Mouse (Mus musculus) right cerebral cortex, postnatal 14 days (tissue): ENCODE measurements around the gene H60b.
A peak's percentile ranks its signal among the peaks of the same experiment; 100 is the strongest.
"Not testable (repeated sequence)": the region's sequence is repeated elsewhere in the genome, so short reads cannot be mapped to it uniquely, and the experiment has no call there.

Experiments used
- DNase-seq: peaks from one replicate; pipeline ENCODE4 v3.0.0; 2022

H60b gene

DNA sequence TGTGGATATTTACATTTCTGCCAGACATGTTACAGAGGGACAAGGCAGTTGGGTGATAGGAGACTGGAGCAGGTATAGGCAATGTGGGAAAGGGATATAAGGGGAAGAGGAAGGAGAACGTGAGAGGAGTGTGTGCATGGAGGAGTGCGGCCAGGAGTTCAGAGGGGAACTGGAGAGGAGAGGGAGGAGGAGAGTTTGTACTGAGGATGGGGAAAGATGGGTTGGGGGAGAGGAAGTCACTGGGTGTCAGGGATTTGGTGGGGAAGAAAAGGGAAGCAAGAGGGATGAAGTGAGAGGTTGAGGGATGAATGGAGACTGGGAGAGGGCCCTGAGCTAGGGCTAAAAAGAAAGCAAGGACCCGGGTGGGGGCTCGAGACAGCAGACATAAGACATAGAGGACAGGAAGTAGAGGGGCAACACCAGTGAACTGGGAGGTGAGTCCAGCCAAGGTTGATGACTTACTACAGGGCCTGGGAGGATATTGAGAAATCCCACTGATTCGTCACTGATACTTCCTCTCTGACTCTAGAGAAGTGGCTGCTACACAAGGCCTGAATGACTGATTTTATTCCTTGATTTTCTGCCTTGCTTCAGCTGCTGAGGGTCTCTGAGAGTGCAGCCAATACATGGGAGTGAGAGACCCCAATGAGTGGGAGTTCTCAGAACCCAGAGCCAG, 7.1 kb downstream of the H60b start:
- DNase-seq: not testable (repeated sequence)

- not testable (repeated sequence) for DNase-seq
Observed at GRCm38 (mm10) chr10:22166025-22166424, 7.6 kb downstream of the H60b start.

GRCm38 (mm10) chr10:22167061-22167460, 8.7 kb downstream of the H60b start:
- DNase-seq: not testable (repeated sequence)

GRCm38 (mm10) chr10:22169116-22169515, 10.7 kb downstream of the H60b start:
- DNase-seq: not testable (repeated sequence)

DNA sequence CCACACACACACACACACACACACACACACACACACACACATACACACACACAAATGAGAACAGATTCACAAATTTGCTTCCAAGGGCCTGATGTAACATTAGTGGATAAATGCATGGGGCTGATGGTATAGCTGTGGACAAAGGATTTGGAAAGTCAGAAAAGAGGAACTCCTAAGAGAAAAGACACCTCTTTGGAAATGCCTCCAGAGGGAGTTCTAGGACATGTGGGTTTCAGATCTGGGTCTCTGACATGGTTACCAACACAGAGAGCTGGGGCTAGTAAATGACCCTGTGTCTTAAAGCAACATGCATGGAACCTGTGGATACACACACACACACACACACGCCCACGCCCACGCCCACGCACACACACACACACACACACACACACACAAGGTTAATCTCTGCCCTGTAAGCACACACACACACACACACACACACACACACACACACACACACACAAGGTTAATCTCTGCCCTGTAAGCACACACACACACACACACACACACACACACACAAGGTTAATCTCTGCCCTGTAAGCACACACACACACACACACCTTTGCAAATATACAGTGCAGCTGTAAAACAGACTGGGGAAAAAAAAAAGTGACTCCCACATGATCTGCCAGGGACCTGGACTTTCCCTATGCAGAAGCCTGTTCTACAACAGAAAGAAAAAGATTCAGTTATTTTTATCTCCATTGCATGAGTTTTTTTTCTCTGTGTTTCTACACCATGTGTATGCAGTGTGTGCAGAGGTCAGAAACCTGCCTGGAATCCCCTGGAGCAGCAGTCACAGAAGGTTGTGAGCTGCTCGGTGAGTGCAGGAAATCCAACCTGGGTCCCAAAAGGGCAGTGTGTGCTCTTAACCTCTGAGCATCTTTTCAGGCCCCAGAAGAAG, 14.3 kb downstream of the H60b start:
- not testable (repeated sequence) for DNase-seq

DNA sequence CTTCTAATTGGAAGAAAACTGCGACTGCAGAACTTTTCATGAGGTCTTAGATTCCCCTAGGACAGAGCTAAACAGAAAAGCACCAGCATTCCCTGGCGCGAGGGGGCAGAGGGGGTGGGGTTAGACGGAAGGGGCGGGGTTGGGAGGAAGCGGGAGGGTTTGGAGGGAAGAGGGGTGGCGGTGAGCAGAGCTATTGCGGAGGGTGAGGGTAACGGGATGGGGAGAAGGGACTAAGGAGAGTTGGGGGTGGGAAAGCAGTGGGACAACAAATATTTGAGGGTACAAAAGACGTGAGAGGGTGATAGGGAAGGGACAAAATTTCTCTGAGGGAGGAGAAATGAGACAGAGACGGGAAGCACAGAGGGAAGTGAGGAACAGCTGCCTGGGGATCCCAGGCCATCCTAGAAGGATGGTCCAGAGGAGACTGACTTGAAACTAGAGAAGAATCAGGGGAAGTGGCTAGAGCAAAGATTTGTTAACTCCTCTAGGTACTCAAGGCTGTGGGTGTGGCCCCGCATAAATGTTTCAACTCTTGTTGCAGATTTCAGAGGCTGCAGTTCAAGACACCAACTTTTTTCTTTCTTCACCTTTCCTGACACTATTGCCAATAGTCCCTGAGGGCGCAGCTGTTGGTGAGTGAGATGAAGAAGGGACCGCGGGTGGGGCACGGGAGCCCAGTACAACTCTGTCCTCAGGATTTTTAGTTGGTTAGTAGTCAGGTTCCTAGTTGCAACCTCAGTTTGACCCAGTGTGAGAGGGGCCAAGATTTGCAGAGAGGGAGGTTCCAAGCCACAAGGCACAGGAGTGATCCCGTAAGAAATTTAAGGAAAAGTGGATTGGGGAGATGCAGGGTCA, 15.2 kb downstream of the H60b start:
- not testable (repeated sequence) for DNase-seq

- not testable (repeated sequence) for DNase-seq
Observed at GRCm38 (mm10) chr10:22174190-22174487, 15.8 kb downstream of the H60b start.

- DNase-seq: not testable (repeated sequence)
Observed at GRCm38 (mm10) chr10:22176515-22176914, 18.1 kb downstream of the H60b start.

- DNase-seq: not testable (repeated sequence)
Observed at GRCm38 (mm10) chr10:22191035-22191434, 32.6 kb downstream of the H60b start.

GRCm38 (mm10) chr10:22201352-22201751, 43.0 kb downstream of the H60b start:
- DNase-seq: not testable (repeated sequence)

- not testable (repeated sequence) for DNase-seq
Observed at GRCm38 (mm10) chr10:22202784-22203583, 44.6 kb downstream of the H60b start.

DNA sequence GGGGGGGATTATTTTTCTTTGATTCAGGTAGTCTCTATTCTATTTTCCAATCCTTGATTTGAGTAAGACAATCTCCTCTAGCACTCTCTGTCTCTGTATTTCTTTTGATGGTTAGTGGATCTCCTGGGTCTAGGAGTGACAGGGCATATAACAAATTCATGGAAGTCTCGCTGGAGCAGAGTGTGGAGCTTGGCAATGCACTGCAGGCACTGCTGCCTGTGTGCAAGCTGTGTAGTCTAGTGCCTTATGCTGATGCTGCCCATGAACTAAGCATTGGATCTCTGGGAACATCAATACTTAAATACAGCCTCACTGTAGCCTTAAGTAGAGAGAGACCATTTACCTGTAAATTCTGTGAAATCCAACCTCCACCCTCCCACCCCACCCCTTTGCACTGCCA, 48.1 kb downstream of the H60b start:
- DNase-seq: not testable (repeated sequence)

GRCm38 (mm10) chr10:22212012-22212696, 53.8 kb downstream of the H60b start:
- peak; percentile 30 for DNase-seq

DNA sequence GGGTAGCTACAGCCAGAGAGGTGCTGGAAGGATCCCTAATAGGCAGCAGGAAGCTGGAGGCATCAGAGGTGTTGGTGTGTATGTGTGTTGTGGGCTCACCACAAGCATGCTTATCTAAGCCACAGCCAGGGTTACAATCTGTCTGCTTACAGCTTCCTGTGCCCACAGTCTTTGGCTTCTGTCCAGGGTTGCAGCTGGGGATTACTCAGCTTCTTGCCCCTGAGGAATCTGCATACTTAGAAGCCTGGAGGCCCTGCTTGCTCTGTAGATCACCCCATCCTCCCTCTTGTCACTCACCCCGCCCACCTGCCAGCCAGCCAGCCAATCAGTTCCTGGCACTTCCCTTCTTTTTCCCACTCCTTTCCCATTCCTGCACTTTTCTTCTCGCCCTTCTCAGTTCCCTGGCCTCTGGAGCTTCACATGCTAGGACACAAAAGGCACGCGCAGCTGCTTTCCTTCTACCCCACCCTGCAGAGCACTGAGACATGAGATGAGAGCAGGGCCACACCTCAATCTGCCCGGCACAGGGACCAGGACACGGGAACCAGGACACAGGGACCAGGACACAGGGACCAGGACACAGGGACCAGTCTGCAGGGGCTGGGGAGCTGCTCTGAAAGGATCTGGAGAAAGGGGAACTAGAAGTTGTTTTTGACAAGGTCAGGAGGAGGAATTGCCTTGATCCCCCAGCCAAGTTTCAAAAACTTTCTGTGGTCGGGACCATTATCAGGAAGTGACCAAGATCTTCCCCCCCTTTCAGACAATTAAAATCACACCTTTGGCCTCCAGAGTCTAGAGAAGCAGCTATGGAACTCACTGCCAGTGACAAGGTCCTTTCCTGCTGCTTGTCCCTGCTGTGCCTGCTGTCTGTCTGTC, 65.3 kb downstream of the H60b start:
- DNase-seq: not testable (repeated sequence)

- DNase-seq: no peak
Observed at GRCm38 (mm10) chr10:22265060-22265459, 106.7 kb downstream of the H60b start.

GRCm38 (mm10) chr10:22270879-22271786, 112.7 kb downstream of the H60b start:
- DNase-seq: not testable (repeated sequence)

DNA sequence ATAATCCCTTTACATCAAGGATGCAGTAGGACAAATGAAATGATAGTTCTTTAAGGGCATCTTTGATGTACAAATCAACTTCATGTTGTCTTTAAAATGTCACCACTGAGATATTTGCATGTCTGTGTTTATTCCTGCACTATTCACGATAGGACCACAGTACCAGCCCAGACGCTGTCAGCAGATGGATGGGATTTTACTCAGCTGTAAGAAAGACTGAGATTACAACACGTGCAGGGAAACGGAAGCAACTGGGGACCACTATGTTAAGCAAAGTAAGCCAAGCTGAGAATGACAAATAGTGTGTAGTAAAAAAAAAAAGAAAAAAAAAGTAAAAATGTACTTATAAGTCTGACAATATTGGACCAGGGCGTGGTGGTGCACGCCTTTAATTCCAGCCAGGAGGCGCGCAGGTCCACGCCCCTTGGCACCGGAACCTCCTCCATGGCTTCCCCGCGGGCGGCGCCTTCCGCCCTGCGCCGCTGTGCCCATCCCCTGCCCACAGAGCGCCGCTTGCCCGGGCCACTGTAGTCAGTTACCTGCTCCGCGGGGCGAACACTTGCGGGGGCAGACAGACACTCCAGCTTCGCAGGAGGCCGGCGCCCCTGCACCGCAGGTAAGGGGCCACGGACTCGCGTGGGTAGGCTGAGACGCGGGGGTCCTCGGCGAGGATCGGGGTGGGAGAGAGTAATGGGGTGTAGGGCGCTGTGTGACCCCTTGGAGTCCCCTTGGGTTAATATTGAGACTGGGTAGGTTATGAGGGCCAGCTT, 114.7 kb downstream of the H60b start:
- DNase-seq: not testable (repeated sequence)

DNA sequence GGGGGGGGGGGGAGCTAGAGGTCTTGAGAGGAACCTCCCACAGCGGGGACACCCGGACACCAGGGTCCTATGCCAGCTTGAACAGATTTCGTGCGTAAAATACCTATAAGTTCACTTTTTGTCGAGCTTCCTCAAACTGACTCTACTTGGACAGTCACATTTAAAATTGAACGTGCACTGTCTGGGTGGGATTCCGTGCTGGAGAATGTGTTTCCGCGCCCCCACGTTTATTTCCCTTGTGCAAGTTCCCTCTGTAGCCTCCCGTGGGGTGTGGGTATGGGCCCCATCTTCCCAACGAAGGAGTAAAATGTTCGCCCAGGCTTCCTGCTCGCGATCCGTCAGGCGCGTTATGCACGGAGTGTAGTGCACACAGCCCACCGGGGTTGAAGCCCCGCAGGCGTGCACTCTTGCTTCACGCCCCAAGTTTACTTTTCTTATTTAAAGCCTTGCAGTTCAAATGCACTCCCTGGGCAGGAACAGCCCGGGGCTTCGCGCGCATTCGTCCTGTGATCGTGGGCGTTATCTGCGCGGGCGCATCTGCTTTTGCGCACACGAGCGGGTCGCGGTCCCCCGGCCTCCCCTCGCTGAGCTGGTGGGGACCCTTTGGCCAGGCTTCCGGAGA, 115.4 kb downstream of the H60b start:
- no peak for DNase-seq
